Mouse (Mus musculus) lung, embryonic 16.5 days (tissue): Measurements from ENCODE around the gene Urad. TPM values are rescaled to one million over a fixed set of nuclear protein-coding genes. Genes with fewer than 3 reads are reported as not detected.

Experiments used
- ATAC-seq: fragments of 200-750 bp; cut with Nextera tagmentation; 2 replicates; pipeline ENCODE4 v1.8.0; 2017; ENCODE audit warnings: low read depth, mild to moderate bottlenecking, moderate library complexity
- H3K27ac ChIP-seq: fragments of 300-500 bp; sonication (generic); 2 replicates; pipeline ENCODE4 v1.5.1; 2014; ENCODE audit warnings: mild to moderate bottlenecking, control low read depth, low read length
- H3K27me3 ChIP-seq: fragments of 300-500 bp; sonication (generic); 2 replicates; pipeline ENCODE4 v1.6.1; 2014; ENCODE audit warnings: low read depth, low read length, mixed read lengths; ENCODE audit not compliant: control insufficient read depth, insufficient read depth
- H3K36me3 ChIP-seq: fragments of 300-500 bp; sonication (generic); 2 replicates; pipeline ENCODE4 v1.6.1; 2014; ENCODE audit warnings: low read length; ENCODE audit not compliant: control insufficient read depth, insufficient read depth
- H3K4me1 ChIP-seq: fragments of 300-500 bp; sonication (generic); replicated peaks from 2 replicates; pipeline ENCODE4 v1.6.1; 2014; ENCODE audit warnings: low read length, mixed read lengths; ENCODE audit not compliant: control insufficient read depth, insufficient read depth
- H3K4me2 ChIP-seq: fragments of 300-500 bp; sonication (generic); 2 replicates; pipeline ENCODE4 v1.6.1; 2014; ENCODE audit warnings: low read depth, low read length, control low read depth
- H3K4me3 ChIP-seq: fragments of 300-500 bp; sonication (generic); 2 replicates; pipeline ENCODE4 v1.5.1; 2014; ENCODE audit warnings: mild to moderate bottlenecking, low read length, control low read depth
- H3K9ac ChIP-seq: fragments of 300-500 bp; sonication (generic); 2 replicates; pipeline ENCODE4 v1.6.1; 2014; ENCODE audit warnings: low read length, control low read depth
- H3K9me3 ChIP-seq: fragments of 300-500 bp; sonication (generic); 2 replicates; pipeline ENCODE4 v1.6.1; 2016; ENCODE audit warnings: low read length; ENCODE audit not compliant: control insufficient read depth
- WGBS: fragments of 180-500 bp; shearing (Covaris S2); extraction: QIAGEN DNeasy Blood & Tissue Kit; methylation state at CpG from one replicate; pipeline ENCODE4 v1.1.7; 2014; 5-methylcytosine and 5-hydroxymethylcytosine counted together
- polyA plus RNA-seq: library from polyadenylated mRNA; unstranded; fragments of >200 nt; fragmentation: Nextera tagmentation; extraction: Ambion mirVana; gene quantifications from 2 replicates; pipeline ENCODE4 v1.2.1, GENCODE M21; 2015

Urad gene
- polyA plus RNA-seq, 1 experiment from 2014 or later: not detected

GRCm38 (mm10) chr5:147332711-147333110, 10.5 kb upstream of the Urad start:
- Histone ChIP-seq H3K27ac (no peak overlapping the region), H3K9me3 (no peaks in the 10 kb centered on the region), H3K27me3 (no peaks in the 10 kb centered on the region), H3K4me1 (no peaks in the 10 kb centered on the region), H3K36me3 (no peaks in the 10 kb centered on the region), H3K4me2 (no peak overlapping the region), H3K9ac (no peak overlapping the region), H3K4me3 (no peak overlapping the region)
- 22% methylated on average over 7 of the region's 7 CpGs for WGBS
- no peak for ATAC-seq

- no peak for ATAC-seq
- no peaks in the 10 kb centered on the region for H3K9me3 ChIP-seq
- H3K9ac ChIP-seq: no peak overlapping the region
- H3K36me3 ChIP-seq: no peaks in the 10 kb centered on the region
- no peak overlapping the region for H3K27ac ChIP-seq
- H3K4me2 ChIP-seq: no peak overlapping the region
- WGBS: 45% methylated on average over 2 of the region's 2 CpGs
- no peaks in the 10 kb centered on the region for H3K27me3 ChIP-seq
- H3K4me1 ChIP-seq: no peaks in the 10 kb centered on the region
- no peak overlapping the region for H3K4me3 ChIP-seq
Observed at GRCm38 (mm10) chr5:147331547-147331946, 9.3 kb upstream of the Urad start.

GRCm38 (mm10) chr5:147329946-147330345, 7.7 kb upstream of the Urad start:
- Histone ChIP-seq H3K4me3 (no peak overlapping the region), H3K36me3 (no peaks in the 10 kb centered on the region), H3K9me3 (no peaks in the 10 kb centered on the region), H3K27me3 (no peaks in the 10 kb centered on the region), H3K4me2 (no peak overlapping the region), H3K9ac (no peak overlapping the region), H3K27ac (no peak overlapping the region), H3K4me1 (no peaks in the 10 kb centered on the region)
- ATAC-seq: no peak
- 79% methylated on average over 11 of the region's 11 CpGs for WGBS

GRCm38 (mm10) chr5:147327636-147328035, 5.4 kb upstream of the Urad start:
- no peak for ATAC-seq
- Histone ChIP-seq H3K4me1 (no peaks in the 10 kb centered on the region), H3K4me2 (no peak overlapping the region), H3K27ac (no peak overlapping the region), H3K9ac (no peak overlapping the region), H3K4me3 (no peak overlapping the region), H3K9me3 (no peaks in the 10 kb centered on the region), H3K27me3 (peaks cover 2% of the 10 kb centered on the region; the same call in 1 of the 2 replicates), H3K36me3 (no peaks in the 10 kb centered on the region)
- WGBS: 83% methylated on average over 5 of the region's 5 CpGs

- Histone ChIP-seq H3K27me3 (peaks cover 14% of the 10 kb centered on the region), H3K27ac (no peak overlapping the region), H3K9me3 (no peaks in the 10 kb centered on the region), H3K36me3 (no peaks in the 10 kb centered on the region), H3K4me1 (no peaks in the 10 kb centered on the region), H3K4me2 (no peak overlapping the region), H3K4me3 (no peak overlapping the region), H3K9ac (no peak overlapping the region)
- no peak for ATAC-seq
- 70% methylated on average over 11 of the region's 11 CpGs for WGBS
Observed at GRCm38 (mm10) chr5:147325931-147326330, 3.7 kb upstream of the Urad start.

GRCm38 (mm10) chr5:147323237-147323917, 1.1 kb upstream of the Urad start:
- H3K4me2 ChIP-seq: no peak overlapping the region
- peaks cover 30% of the 10 kb centered on the region for H3K27me3 ChIP-seq
- no peaks in the 10 kb centered on the region for H3K36me3 ChIP-seq
- no peaks in the 10 kb centered on the region for H3K9me3 ChIP-seq
- H3K4me1 ChIP-seq: no peaks in the 10 kb centered on the region
- ATAC-seq: peak; percentile 38; the same call in 1 of the 2 replicates
- no peak overlapping the region for H3K4me3 ChIP-seq
- no peak overlapping the region for H3K9ac ChIP-seq
- 13% methylated on average over 17 of the region's 17 CpGs for WGBS
- no peak overlapping the region for H3K27ac ChIP-seq

- Histone ChIP-seq H3K27me3 (peaks cover 67% of the 10 kb centered on the region), H3K4me2 (no peak overlapping the region), H3K4me3 (no peak overlapping the region), H3K4me1 (no peaks in the 10 kb centered on the region), H3K9ac (no peak overlapping the region), H3K36me3 (no peaks in the 10 kb centered on the region), H3K9me3 (no peaks in the 10 kb centered on the region), H3K27ac (no peak overlapping the region)
- ATAC-seq: peak; percentile 71
Observed at GRCm38 (mm10) chr5:147319653-147320052, 2.6 kb downstream of the Urad start.

- Histone ChIP-seq H3K36me3 (no peaks in the 10 kb centered on the region), H3K4me2 (no peak overlapping the region), H3K27me3 (peaks cover 84% of the 10 kb centered on the region), H3K9ac (no peak overlapping the region), H3K27ac (no peak overlapping the region), H3K4me1 (no peaks in the 10 kb centered on the region), H3K9me3 (no peaks in the 10 kb centered on the region), H3K4me3 (no peak overlapping the region)
- WGBS: 19% methylated on average over 7 of the region's 7 CpGs
- no peak for ATAC-seq
Observed at GRCm38 (mm10) chr5:147317991-147318390, 4.2 kb downstream of the Urad start.

- no peak overlapping the region for H3K4me3 ChIP-seq
- H3K27me3 ChIP-seq: peaks cover 86% of the 10 kb centered on the region
- H3K36me3 ChIP-seq: no peaks in the 10 kb centered on the region
- WGBS: 3% methylated on average over 7 of the region's 7 CpGs
- H3K4me1 ChIP-seq: no peaks in the 10 kb centered on the region
- no peak overlapping the region for H3K27ac ChIP-seq
- H3K9me3 ChIP-seq: no peaks in the 10 kb centered on the region
- ATAC-seq: no peak
- H3K4me2 ChIP-seq: no peak overlapping the region
- no peak overlapping the region for H3K9ac ChIP-seq
Observed at GRCm38 (mm10) chr5:147317321-147317720, 4.9 kb downstream of the Urad start.
